Mouse (Mus musculus): ENCODE measurements around the gene Parp8.
A peak's percentile ranks its signal among the peaks of the same experiment; 100 is the strongest.

Gene Parp8

GRCm38 (mm10) chr13:117025226-117026067 lies at the start of gene Parp8:
Gene Parp8 (minus strand): TSS chr13:117025537.
- peak in 1 of 2 experiments; percentile 26 for DNase-seq (ENCODE audit: low spot score in 2 of 2)

GRCm38 (mm10) chr13:117062628-117063315 lies 37.4 kb upstream of the Parp8 start:
- DNase-seq (ENCODE audit: low spot score in 2 of 2), result peak in 1 of 2 experiments; percentile 1

GRCm38 (mm10) chr13:117056466-117056865 lies 31.1 kb upstream of the Parp8 start:
- no peak for DNase-seq (ENCODE audit: low spot score in 2 of 2)

- DNase-seq (ENCODE audit: low spot score in 2 of 2), result no peak
Observed at GRCm38 (mm10) chr13:117054811-117055496, 29.6 kb upstream of the Parp8 start.

GRCm38 (mm10) chr13:117052748-117053147 lies 27.4 kb upstream of the Parp8 start:
- DNase-seq (ENCODE audit: low spot score in 2 of 2), result no peak

- DNase-seq (ENCODE audit: low spot score in 2 of 2), result no peak
Observed at GRCm38 (mm10) chr13:117048541-117048971, 23.2 kb upstream of the Parp8 start.

GRCm38 (mm10) chr13:117043567-117043966 lies 18.2 kb upstream of the Parp8 start:
- DNase-seq (ENCODE audit: low spot score in 2 of 2), result no peak

- DNase-seq (ENCODE audit: low spot score in 2 of 2), result no peak
Observed at GRCm38 (mm10) chr13:117041021-117041420, 15.7 kb upstream of the Parp8 start.

- no peak for DNase-seq (ENCODE audit: low spot score in 2 of 2)
Observed at GRCm38 (mm10) chr13:117036277-117036676, 10.9 kb upstream of the Parp8 start.

GRCm38 (mm10) chr13:117035121-117035520 lies 9.8 kb upstream of the Parp8 start:
- no peak for DNase-seq (ENCODE audit: low spot score in 2 of 2)

GRCm38 (mm10) chr13:117034676-117035075 lies 9.3 kb upstream of the Parp8 start:
- no peak for DNase-seq (ENCODE audit: low spot score in 2 of 2)

- no peak for DNase-seq (ENCODE audit: low spot score in 2 of 2)
Observed at GRCm38 (mm10) chr13:117033676-117034308, 8.5 kb upstream of the Parp8 start.

GRCm38 (mm10) chr13:117032402-117032801 lies 7.1 kb upstream of the Parp8 start:
- DNase-seq (ENCODE audit: low spot score in 2 of 2), result no peak

GRCm38 (mm10) chr13:117031546-117031945 lies 6.2 kb upstream of the Parp8 start:
- DNase-seq (ENCODE audit: low spot score in 2 of 2), result peak in 1 of 2 experiments; percentile 17

GRCm38 (mm10) chr13:117028221-117028620 lies 2.9 kb upstream of the Parp8 start:
- DNase-seq (ENCODE audit: low spot score in 2 of 2), result no peak

- DNase-seq (ENCODE audit: low spot score in 2 of 2), result no peak
Observed at GRCm38 (mm10) chr13:117027336-117027735, 2.0 kb upstream of the Parp8 start.

- no peak for DNase-seq (ENCODE audit: low spot score in 2 of 2)
Observed at GRCm38 (mm10) chr13:117026276-117026780, 991 bp upstream of the Parp8 start.

- DNase-seq (ENCODE audit: low spot score in 2 of 2), result no peak
Observed at GRCm38 (mm10) chr13:117024916-117025225, 466 bp downstream of the Parp8 start.

GRCm38 (mm10) chr13:117024127-117024915 lies 1.0 kb downstream of the Parp8 start:
- DNase-seq (ENCODE audit: low spot score in 2 of 2), result peak; percentile 24 to 30

- DNase-seq (ENCODE audit: low spot score in 2 of 2), result no peak
Observed at GRCm38 (mm10) chr13:117023346-117024050, 1.8 kb downstream of the Parp8 start.
